Mouse (Mus musculus) NIH3T3 (cell line): ENCODE measurements at regions not wholly inside any gene's neighbourhood (a gene's known extent, or its start where the extent isn't known, plus 50 kb on each side); places are given as distances from the start of the nearest gene placed in this dataset.
A peak's percentile ranks its signal among the peaks of the same experiment; 100 is the strongest.

Experiments
- DNase-seq: peaks from one replicate; pipeline ENCODE4 v3.0.0-alpha.2; 2012; ENCODE audit warnings: low read depth

DNA sequence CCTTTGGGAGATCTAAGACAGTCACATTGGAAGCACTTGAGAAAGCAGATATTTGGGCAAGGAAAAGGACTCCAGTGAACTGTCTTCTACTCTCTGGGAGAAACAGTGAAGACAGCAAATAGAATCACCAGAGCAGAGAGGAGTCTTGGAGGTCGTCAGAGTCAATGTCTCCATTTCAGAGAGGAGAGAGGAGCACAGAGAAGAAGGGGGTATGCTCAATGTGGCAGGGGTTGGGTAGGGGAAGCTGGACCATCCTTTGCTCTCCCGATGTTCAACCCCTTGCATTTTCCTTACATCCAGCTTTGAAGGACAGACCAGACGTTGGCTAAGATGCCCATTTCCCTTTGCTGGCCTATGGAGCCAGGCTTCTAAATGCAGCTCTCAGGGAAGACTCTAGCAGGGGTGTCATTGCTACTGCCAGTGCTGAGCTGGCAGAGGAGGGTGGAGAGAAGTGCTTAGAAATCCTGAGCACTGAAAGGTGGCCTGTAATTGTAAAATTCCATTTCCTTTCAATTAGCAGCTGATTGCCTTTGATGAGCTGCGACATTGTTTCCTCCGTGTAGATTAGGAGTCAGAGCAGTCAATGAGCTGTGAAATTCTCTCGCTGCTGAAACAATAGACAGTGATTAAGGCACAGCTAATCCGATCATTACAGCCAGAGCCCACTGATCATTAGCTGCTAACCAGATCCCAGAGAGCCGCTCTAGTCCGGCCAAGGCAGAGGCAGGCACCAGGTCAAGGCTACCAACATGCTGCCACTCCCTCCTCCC is 449.7 kb downstream of the Insc start:
- DNase-seq: no peak

DNA sequence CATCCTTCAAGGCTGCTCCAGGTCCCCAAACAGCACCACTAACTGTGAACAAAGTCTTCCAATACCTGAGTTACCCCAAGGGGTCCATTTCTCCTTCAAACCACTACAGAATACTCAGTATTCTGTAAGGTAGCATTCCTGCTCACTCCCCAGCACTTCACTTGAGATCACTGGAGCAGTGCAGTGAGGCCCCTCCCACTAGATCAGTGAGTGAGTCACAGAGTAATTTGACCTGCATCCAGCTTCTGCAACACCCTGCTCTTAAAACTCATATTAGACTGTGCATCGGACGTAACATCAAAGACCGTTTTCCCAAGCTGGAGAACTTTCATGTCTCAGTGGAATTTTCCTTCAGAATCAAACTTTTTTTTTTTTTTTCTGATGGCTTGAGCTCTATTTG is 461.4 kb downstream of the Insc start:
- DNase-seq: peak; percentile 1

DNA sequence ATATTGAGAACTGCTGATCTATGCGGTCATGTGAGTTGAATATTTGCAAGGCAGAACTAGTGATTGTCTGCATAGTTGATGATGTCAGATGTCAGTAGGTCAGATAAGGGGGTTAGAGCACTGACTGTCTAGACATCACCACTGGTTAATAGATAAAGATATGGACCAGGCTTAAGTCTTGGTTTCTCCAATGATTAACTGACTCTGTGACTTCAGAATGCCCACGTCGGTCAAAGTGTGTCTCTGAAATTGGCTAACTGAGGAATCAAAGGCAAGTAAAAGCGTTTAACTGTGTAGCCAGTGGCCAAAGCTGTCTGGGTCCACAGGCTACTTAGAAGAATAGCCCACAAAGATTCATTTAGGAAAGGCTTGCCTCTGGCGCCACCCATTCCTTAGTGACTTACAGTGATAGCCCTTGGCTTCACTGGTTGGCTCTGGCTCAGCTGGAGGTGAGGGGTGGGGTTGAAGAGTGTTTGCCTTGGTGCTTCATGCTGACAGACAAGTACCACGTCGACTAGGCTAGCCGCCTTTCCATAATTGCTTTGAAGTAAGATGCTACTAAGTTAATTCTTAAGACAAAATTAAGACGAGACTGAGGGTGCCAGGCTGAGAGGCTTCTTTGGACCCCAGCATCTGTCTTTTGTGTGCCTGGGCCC is 463.1 kb downstream of the Insc start:
- no peak for DNase-seq

DNA sequence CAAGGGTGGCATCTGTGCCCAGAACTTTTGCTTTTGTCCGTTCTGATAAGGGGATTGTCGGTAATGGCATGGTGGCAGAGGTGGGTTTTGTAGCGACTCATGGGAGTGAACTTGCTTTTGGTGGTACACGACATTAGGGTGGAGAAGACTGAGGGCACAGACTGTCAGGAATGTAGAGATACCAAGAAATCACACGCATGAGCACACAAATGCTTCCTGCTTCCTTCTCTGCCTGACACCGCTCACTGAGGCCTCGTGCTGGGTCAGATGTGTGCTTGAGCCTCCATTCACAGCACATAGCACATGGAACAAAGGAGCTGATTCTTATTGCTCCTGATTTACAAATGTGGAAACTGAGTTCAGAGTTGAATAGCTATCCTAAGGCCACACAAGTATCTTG is 465.3 kb downstream of the Insc start:
- no peak for DNase-seq

DNA sequence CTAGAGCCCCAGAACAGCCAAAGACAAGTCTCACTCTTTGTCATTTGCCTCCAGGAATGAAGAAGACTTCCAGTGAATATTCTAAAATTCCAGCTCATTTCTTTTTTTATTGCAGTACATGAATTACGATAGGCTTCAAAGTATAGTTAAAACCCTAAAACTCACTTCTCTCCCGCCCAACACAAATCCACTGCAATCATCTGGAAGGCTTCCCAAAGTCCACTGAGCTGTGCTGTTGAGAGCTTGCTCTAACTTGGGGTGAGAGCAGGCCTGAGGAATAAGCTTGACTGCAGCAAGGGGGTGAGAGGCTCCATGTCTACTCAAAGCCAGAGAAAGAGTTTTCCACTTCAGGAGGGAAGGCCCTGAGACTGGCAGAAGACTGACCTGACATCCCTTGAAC is 466.5 kb downstream of the Insc start:
- DNase-seq: no peak

DNA sequence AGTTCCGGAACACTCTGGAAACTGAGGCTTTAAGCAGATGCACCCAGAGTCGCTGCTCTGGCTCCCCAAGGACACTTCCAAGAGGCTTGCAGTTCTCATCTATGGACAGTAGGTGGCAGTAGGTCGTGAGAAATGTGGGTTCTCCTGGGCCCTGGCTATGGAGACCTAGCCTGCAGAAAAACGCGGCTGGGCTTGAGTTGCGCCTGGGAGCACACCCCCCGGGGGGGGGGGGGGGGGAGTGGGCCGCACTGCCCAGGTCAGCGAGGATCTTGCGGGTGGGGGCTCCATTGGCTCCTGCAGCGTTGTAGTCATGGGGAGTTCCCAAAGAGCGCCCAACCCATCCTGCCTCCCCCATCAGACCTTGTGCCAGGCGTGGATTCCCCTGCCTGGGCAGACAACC is 473.3 kb downstream of the Insc start:
- DNase-seq: peak; percentile 89

DNA sequence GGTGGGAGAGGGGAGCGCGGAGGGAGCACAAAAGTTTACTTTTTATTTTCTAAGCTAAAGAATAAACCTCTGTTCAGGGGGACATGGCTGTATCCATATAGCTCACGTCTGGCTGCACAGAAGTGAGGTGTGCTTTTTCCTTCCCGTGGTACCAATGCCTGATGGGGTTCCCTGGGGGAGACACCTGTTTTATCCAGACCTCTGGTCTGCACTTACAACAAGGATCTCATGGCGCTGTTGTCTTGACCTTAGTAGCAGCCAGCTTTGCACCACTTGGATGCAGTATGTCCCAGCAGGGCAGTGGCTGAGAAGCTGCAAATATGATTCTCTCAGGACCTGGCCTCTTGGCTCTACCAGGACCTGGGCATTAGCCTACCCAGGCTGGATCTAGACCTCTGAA is 473.8 kb downstream of the Insc start:
- DNase-seq: no peak

DNA sequence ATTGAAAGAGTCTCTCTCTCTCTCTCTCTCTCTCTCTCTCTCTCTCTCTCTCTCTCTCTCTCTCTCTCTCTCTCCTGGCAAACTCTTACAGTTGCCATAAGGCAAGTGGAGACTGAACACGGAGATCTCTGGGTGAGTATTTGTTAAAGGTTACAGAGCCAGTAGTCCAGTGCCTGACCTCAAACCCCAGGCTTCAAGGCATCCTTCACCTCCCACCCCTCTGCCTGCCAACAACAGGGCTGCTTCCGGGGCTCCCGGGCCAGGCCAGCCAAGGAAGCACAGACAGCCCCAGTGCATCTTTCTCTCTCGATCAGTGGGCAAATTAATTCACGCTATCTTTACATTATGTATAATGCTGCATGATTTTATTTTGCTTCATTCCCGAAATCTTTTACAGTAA is 474.2 kb downstream of the Insc start:
- no peak for DNase-seq

DNA sequence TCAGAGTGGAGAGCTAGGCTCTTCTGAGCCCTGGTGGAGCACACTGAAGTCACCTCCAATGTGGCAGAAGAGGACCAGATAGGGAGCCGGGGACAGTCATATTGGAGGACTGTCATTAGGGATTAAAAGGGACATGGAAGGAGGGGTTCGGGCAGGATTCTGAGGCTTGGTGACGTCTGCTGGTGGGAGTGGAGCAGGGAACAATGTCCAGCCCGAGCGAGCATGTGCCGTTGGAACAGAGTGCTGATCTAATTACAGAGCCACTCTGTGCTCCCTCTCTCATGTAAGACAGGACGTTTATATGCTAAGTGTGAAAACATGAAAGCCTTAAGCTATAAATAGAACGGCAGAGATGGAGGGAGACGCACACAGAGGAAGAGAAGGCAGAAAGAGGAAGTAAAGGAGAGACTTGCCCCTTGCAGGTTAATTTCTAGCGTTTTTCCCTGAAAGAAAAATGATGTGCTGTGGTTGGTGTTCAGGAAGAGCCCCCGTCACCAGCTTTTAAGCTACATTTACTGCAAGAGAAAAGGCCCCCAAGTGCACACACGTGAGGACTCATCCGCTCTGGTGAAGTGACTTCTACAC is 475.2 kb downstream of the Insc start:
- no peak for DNase-seq

DNA sequence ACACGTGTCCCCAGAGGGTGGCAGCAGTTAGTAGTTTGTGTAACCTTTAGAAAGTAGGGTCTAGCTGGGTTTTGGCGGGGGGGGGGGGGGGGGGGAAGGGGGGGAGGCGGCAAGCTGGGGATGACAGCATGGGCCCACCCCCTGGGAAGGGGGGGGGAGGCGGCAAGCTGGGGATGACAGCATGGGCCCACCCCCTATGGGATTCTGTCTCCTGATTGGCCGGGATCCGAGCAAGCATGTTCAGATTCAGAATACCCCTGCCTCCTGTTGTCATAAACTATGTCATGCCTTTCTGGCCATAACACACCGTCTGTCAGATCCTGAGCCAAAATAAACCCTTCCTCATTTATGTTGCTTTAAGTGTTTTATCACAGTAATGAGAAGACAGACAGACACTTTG is 479.1 kb downstream of the Insc start:
- no peak for DNase-seq

DNA sequence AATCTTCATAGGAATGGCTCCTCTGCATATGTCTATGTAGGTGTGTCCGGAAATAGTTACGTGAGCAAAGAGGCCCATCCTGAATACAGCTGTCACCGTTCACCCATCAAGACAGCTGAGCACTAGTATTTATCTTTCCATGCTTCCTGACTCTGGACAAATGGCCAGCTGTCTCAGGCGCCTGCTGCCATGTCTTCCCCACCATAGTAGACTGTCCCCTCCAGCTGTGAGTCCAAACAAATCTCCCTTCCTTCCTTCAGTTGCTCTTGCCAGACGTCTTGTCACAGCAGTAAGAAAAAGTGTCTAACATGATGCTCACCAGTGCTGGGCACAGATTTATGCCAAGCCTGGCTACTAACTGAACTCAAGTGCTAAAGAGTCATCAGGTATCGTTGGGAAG is 487.0 kb downstream of the Insc start:
- no peak for DNase-seq

DNA sequence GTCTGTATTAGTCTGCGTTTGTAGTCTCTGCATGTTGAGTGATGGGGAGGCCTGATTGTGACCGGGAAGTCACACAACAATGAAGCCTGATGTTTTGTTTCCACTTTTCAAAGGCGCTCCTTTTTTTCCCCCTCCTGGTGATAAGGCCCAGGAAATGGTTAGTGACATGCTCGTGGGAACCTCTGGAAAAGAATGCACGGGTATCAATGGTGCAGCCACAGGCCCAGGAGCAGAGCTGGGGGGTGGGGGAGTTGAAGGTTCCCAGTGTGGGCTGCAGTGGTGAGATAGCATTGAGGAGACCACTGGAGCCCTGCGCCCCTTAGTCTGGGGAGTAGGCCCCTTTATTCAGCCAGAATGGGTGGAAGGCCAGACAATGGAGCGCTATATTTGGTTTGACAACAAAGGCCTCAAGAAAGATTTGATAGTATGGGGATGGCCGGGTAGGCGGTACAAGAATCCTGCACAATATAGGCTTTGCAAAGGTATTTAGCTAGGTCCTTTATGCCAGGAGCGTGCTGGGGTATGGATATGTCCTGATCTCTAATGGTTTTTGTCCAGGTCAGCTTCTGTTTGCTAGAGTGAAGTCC is 490.4 kb downstream of the Insc start:
- DNase-seq: no peak

DNA sequence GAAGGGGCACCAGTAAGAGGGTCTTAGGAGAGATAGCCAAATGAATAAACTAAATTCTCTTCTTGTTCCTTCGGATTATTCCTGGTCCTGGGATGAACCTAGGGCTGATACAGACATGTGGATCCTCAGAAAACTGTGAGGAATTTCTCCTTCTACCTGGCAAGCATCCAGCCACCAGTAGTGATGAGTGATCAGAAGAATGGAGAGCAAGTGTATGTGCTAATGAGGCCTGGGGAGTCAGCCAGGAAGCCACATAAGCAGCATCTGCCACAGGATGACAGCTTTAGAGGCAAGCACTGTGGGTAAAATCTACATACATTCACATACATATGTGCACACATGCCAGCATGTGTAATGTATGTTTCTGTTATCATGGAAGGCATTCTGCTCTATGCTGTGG is 493.6 kb downstream of the Insc start:
- DNase-seq: no peak

DNA sequence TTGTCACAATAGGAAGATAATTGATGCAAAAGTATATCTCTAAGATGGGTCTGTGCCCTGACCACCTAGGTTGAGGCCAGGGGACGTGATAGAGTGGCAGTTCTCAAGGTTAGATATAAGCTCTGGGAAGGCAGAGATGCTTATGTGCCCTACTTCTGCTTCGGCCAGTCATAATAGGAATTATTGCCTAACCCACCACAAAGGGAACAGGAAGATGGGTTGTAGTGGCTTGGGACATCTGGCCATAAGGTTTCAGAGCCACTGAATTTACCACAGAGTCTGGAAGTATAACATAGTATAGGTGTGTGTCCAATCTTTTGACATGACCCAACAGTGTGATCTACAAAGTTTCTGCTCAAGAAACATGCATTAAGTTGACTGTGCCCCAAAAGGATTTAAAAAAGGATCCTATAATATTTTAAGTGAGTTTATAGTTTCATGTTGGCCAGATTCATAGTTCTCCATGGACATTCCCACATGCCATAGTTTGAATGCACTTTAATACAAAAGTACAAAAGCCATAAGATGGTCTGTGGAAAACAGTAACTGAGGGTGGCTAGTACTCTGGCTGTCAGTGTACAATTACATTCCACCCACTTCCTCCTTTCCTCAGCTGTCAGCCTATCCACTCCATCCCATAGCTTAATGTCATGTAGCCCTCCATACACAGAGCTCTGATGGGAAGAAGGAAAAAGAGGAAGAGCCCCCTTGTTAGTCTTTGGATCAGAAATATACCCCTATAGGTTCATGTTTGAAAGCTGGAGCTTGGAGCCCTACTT is 508.3 kb downstream of the Insc start:
- no peak for DNase-seq

DNA sequence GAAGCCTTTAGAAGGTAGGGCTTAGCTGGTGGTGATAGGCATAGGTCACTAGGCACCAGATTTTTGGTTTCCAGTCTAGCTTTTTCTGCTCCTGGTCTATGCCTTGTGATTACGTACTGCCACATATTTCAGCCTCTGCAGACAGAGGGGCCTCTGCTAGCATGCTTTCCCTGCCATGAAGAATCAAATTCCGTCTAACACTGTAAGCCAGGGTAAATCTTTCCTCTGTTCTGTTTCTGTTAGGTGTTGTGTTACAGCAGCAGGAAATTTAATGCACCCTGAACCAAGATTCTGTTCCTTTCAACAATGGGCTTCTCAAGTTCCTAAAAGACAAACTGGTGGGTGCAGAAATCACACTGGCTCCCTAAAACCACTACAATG is 508.9 kb downstream of the Insc start:
- no peak for DNase-seq

DNA sequence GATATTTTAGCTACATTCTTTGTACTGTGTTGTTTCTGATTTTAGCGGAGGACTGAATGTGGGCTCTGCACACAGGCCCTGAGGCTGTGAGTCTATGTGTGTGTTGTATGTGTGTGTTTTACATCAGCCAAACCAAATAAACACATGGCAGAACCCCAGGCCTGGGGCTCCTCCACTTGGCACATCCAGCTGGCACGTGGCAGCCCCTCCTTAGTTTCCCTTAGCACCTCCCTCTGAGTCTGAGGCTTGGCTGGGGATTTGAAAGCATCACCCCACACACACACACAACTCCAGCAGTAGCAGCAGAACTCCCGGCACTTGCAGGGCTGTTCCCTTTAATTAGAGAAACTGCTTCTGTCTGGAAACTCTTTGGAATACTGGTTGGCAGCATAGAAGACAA is 515.1 kb downstream of the Insc start:
- no peak for DNase-seq

DNA sequence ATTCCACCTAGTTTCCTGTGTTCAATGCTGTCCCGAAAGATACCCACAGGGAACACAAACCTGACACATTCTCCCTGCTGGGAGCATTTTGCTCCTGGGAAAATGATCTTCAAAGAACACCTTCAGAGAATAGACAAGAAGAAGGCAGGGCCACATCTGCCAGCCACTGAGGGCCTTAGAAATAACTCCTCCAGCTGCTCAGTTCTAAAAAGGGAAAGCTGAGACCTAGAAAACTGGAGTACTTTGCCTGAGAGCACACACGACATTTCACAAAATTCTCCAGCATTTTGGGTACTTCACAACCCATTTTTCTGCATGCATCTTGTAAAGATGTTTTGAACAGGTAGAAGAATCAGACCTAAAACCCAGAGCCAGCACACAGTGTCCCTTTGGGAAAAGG is 519.6 kb downstream of the Insc start:
- DNase-seq: no peak

DNA sequence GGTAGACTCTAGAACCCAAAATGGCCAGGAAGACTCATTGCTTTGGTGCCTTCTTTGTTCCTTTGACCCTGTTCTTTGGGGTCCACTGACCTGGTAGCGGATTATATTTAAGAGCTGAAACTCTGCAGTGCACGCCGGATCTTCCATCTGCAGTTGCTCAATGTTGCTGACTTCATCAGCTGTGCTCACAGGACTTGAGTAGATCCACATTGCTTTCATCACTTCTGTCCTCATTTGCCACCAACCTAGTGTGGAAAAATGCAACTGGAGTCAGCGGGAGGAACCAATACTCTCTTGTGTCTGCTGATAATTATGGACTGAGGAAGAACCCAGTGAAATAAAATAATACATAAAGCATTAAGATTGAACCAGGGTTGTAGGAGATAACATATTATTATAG is 522.6 kb downstream of the Insc start:
- DNase-seq: no peak

DNA sequence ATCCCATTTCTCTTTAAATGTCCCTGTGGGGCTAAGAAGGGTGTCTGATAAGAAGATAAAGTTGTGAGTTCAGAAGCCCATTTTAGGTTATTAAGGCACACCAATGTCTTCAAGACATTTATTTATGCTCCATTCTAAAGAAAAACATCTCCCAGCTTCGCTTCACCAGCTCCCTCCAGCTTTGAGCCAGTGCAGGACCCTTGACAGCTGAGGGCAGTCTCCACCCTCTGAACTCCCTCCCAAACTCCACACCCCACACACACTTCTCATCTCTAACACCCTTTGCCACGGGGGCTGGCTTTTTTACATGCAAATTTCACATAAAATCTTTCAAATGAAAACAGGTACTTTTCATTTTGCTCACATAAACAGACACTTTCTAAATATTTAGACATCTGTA is 527.3 kb downstream of the Insc start:
- DNase-seq: no peak

DNA sequence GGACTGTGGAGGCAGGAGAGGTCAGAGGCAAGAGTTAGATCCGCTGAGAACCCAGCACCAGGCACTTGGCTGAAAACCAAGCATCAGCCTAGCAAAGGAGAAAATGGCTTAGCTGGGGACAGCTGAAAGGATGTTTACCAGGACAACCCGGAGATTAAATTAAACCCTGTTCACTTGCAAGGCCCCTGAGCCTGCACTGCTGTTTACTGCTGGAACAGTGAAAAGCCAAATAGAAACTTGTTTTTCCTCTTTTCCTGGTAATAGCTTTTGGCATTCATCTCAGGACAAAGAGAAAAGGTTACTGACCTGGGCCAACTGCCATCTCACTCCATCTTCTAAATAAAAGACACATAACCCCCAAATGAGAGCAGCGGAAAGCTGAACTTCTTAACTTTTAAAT is 531.3 kb downstream of the Insc start:
- no peak for DNase-seq

DNA sequence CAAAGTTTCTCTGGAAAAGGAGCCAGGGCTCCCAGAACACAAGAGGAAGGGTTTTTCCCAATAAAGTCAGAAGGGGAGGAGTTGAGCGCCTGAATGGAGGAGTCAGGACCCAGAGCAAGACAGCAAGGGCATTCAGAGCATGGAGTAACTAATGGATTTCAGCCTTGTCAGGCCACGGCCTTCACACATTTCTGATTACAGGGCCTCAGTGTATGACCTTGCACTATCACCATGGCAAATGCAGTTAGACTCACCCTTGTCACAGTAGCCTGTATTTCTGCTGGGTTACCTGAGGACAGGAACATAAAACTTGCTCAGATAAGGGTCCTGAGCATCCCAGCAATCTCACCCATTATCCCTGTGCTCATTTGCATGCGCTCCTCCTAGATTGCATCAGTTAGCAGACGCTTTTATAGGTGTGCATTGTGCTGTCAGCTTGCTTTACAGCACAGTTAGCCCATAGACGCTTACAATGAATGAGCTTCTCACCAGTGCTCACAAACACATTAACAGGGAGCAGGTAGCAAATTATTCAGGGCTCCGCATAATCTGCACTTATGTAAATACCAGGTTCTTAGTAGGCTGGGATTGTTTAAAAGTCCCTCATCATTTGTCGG is 547.4 kb downstream of the Insc start:
- DNase-seq: no peak

DNA sequence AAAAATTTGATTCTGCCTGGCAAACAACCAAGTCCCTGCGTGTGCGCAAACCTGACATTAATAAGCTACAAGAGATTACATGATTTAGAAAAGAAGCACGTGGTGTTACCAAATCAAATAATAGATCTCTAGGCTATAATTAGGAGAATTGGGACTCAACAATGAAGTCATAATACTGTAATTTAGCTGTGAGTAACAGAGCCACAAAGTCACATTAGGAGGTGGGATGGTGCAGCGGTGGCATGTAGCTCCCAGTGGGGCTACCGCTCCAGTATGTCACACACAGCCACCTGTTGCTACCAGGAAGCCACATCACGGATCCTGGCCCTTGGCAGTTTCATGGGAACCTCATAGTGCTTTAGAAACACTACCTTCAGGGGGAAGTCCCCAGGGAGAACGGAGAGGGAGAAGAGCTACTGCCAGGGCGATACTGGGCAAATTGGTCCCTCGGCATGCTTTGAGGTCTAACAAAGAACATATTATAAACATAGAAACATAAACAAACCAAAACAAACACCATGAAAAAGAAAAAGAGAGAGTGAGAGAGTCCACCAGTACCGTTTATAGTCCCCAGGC is 551.2 kb downstream of the Insc start:
- DNase-seq: no peak
